Mouse (Mus musculus) adipose tissue, adult 10 weeks (tissue): ENCODE results near the gene Rdh11. TPM values are rescaled to one million over a fixed set of nuclear protein-coding genes. Genes with fewer than 3 reads are reported as not detected.

ENCODE experiments used
- polyA plus RNA-seq: library from polyadenylated mRNA; stranded (reverse); fragments of 350-450 nt; fragmentation: Illumina TruSeq; extraction: RNeasy Lipid Tissue Mini Kit (QIAGEN cat#74804); gene quantifications from one replicate; pipeline ENCODE4 v1.2.3, GENCODE M21; 2014; ENCODE audit warnings: low read depth, low replicate concordance

The Rdh11 gene
- 27.2 TPM for polyA plus RNA-seq

GRCm38 (mm10) chr12:79192193-79192592, at the start of gene Rdh11:
Rdh11 (minus strand) TSS chr12:79192293.

GRCm38 (mm10) chr12:79208703-79209464, 16.8 kb upstream of the Rdh11 start, which contains the start of gene Rdh12:
Rdh12 (plus strand) TSS chr12:79208914.

DNA sequence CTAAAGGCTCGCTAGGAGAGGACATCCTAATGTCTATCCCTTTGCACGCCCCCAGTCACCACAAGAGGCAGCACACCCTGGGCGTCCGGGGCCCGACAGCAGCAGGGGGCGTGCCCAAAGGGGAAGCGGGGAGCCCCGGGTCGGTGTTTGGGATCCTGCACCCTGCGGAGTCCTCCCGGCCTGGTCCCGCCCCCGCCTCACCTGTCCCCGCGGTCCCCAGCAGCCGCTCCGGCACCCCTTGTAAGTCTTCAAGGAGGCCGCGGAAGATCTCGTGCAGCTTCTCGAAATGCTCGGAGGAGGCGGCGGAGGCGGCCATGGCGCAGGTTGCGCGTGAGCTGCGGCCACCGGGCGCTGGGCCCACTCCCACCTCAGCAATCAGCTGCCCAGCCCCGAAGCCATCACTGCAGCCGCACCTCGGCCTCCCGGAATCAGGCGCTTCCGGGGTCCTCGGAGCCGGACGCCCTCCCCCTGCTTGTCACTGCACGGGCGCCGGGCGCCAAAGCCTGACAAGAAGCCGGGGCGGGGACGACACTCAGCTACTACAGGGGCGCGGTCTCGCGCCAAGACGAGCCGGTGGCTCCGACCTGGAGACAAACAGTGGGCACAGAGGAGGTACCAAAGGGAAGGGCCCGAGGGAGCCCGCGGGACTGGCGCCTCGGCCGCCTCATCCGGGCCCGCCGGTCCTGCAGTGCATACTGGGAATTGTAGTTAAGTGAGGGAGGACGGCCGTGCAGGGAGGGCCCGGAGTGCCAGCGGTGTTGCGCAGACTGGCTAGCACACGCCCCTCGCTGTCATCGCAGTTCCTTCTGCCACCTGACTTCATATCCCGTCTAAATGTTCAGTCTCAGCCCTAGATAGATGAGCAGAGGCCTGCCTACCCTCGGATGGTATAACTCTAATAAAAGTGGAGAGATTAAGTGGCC, 19.8 kb downstream of the Rdh11 start, which contains the start of gene Vti1b:
TSS of gene Vti1b (minus strand) at position 649 of the 923 bp plus-strand sequence.

GRCm38 (mm10) chr12:79130299-79131177, 61.6 kb downstream of the Rdh11 start, which contains the start of gene Arg2:
Arg2 (plus strand) TSS chr12:79130777.

Other genes with a start within 250 kb of the Rdh11 start
- gene Tmem229b, start 184.7 kb downstream of the Rdh11 start, polyA plus RNA-seq, result 29.5 TPM
- gene Plekhh1, start 163.1 kb downstream of the Rdh11 start, polyA plus RNA-seq, result 14.1 TPM
- 21.5 TPM for gene Pigh, start 102.6 kb downstream of the Rdh11 start, polyA plus RNA-seq
- 31.5 TPM for gene Arg2, start 61.5 kb downstream of the Rdh11 start, polyA plus RNA-seq
- 99.9 TPM for gene Vti1b, start 19.6 kb downstream of the Rdh11 start, polyA plus RNA-seq
- gene Rdh12, start 16.6 kb upstream of the Rdh11 start, polyA plus RNA-seq, result 4.7 TPM
- gene Zfyve26, start 104.0 kb upstream of the Rdh11 start, polyA plus RNA-seq, result 28.6 TPM
- gene Rad51b, start 105.0 kb upstream of the Rdh11 start, polyA plus RNA-seq, result 1.8 TPM